Mouse (Mus musculus): ENCODE measurements at regions not wholly inside any gene's neighbourhood (a gene's known extent, or its start where the extent isn't known, plus 50 kb on each side); places are given as distances from the start of the nearest gene placed in this dataset.

DNA sequence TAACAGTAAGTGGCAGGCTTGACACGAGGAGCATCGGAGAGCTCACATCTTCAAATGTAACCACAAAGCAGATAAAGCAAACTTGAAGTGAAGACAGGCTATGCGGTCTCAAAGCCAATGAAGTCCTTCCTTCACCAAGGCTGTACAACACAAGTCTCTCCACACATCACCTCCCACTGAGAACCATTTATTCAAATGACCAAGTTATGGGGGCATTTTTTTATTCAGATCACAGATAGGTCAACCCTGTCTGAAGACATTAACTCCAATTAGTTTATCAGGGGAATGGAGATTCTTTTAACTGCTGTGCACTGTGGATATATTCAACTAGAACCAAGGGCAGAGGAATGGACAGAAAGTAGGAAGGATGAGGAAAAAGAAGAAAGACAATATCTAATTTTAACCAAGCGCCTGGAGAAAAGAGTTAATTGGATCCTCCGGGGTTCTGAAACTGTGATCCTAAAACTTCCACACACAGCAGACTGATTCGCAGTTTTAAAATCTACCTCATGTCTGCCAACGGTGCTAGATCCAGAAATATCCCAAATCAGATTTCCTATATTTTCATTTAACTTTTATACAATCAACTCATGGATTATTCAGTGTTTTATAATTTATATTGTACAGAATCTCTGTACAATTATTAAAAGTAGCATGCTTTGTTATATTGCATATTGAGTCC, 444.8 kb downstream of the Basp1 start:
- no peak for DNase-seq

DNA sequence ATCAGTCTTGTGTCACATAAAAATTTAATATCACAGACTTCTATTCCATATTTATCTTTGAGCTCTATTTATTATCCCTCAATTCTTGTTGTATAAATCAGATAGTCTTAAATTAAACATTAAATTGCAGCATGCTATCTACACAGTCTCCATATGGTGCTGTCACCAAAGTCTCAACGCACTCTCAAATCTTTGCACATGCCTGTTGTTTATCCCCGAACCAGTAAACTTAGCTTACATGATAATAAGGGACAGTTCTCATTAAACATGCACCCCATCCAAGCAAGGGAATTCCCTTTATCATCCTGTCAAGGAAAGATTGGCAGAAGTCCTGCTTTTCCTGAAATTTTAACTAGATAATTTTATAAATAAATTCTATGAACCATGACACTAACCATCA, 483.8 kb downstream of the Basp1 start:
- no peak for DNase-seq

DNA sequence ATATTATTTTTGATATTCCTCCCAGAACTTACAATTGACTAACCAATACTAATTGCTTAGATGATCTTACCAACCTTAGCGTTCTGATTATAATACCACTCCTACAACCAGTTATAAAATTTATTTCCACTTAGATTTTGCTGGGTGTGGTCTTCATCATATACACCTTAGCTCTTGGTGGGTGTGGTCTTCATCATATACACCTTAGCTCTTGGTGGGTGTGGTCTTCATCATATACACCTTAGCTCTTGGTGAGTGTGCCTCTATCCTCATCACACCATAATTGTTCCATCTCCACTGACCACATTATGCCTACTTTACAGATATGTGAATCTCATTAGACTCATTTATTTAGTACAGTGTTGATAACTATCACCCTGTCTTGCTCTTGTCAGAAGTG, 501.7 kb downstream of the Basp1 start:
- no peak for DNase-seq

DNA sequence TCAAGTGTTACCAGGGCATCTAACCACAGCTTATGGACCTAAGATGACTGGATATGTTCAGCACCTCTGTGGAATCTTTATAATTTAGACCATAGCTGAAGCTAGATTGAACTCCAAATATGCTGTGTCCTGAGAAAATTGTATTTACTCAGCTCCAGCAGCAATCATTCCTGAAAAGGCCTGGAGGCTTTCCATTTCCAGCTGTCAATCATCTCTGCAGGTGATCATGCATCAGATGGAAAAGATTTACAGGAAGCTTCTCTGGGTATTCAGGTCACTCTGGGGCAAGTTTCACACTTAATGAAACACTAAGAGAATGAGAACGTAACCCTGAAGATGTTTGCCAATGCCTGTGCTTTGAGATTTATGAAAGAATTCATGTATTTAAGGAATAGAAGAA, 502.1 kb downstream of the Basp1 start:
- no peak for DNase-seq

DNA sequence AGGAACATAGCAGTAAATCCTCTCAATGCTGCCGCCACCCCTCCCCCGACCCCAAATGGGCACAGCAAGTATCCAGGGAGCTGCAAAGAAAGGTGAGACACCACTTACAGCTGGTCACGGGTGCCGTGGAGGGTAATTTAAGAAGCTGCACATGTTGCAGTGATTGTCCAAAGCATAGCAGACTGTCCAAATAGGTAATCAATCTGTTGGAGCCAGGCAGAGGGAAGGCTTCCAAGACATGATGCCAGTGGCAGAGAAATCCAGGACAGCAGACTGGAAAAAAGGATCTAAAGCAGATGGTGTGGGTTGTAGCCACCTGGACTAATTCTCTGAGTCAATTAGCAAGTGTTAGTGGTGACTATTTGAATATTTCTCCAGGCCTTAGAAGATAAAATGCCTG, 506.6 kb downstream of the Basp1 start:
- no peak for DNase-seq

DNA sequence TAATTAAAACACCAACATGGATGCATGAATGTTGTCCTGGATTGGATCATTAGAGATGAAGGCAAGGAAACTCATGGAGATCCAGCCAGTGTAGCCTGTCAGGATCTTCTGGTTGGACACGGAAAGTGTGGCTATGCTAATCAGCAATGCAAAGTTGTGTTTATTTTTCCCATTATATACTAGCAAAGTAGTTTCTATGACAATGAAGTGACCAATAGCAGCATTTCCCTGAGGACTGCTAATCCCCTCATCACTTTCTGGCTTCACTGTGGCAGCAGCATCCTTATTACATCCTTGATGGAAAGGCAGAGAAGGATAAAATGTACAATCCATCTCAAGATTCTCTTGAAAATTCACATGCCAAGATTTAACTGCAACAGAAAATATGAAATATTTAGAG, 534.7 kb downstream of the Basp1 start:
- DNase-seq: no peak

DNA sequence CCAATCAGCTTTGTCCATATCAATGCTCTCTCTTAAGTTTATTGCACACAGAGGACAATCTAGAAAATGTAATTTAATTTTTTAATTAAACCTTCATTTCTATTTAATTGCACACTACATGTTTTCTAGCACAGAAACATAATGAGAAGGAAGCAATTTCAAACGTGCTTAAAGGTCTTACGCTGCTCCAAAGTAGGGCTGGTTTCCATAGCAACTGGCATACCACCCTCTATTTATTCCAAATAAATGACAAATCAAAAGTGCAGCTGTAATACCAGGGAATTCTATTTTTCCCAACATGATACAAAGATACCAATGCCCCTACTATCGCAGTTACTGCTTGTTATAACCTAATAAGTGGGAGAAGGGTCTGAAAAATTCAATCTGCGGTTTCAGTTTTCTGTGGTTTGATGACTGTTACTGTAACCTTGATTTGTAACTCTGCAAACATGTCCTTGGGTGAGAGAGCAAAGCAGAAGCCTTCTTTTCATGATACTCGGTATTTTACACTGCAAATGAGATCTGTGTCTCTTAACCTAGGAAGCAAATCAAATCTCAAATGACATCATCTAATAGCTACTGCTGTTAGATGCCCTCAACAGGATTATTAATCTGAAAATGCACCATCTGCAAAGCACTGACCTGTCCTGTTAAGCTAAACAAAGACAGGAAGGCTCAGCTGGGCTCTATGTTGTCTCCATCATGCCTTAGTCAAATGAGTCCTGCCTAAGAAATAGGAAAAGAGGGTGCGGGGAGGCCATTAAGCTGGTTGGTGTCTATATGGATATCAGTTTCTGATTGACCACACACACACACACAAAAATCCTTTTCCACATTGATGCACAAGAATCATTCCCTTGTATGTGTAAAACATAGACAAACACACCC, 535.6 kb downstream of the Basp1 start:
- DNase-seq: no peak

DNA sequence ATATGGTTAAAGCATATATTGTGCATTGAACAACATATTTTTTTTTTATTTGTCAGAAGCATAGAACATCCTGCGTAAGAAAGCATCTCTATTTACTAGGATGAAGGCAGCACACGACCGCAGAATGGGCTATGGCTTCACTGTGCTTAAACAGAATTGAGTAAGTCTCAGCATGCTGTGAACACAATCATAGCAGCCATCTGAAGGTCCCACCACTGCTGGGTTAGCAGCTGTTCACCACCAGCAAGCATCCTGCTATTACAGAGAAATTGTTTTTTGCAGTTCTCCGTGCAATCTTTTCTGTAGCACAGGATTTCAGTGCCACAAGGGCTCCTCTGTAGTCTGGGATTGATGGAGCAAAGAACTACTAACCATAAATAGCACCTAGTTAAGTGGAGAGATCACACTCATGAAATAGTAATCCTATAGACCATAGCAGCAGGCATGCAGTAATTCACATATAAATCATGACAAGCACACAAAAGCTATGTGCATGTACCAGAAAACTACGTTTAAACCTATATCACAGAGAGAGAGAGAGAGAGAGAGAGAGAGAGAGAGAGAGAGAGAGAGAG, 537.3 kb downstream of the Basp1 start:
- DNase-seq: no peak

DNA sequence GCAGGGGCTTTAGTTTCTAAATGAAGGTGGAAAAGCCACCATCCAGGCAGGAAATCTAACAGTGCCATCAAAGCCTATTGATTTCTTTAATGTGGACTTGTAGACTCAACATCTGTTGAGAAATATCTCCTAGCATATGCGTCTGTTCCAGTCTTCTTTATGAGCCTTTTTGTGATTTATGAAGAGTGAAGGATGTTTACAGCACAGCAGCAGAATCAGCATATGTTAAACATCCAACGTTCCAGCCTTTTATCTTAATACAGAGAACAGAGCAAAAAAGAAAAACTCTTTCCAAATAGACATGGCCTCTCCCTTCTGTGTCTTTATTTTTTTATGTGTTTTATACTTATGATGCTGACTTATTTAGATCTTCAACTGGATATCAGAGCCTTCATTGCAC, 573.3 kb downstream of the Basp1 start:
- no peak for DNase-seq

DNA sequence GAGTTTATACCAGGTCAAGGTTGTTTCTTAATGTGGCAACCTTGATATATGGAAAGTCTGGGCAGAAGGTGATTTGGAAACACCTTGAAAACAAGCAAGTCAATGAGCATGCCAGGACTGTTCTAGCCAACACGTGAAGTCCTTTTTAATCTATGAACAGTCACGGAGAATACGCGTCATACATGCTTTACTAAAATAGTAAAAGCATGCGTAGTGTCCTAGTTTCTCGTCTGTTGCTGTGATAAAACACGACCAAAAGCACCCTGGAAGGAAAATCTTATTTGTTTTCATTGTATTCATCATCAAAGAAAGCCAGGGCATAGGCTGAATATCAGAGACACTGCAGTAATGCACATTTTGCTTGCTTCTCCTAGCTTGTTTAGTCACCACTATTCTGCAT, 575.2 kb downstream of the Basp1 start:
- DNase-seq: no peak

DNA sequence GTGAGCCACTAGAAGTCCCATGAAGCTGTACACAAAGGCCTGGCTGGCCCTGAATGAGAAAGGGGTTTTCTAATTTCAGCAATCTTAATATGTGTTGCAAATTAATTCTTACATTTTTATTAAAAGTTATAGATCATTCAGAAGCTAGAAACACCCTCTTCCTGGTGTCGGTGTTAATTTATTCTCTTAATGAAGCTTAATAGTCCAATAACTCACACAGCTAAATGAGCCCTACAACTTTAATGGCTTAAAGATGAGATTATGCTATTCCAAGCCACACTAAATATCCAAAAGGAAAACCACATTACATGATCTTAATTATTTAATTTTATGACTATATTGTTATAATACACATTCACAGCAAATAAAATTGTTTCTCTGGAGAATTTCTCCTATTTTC, 585.7 kb downstream of the Basp1 start:
- DNase-seq: no peak

DNA sequence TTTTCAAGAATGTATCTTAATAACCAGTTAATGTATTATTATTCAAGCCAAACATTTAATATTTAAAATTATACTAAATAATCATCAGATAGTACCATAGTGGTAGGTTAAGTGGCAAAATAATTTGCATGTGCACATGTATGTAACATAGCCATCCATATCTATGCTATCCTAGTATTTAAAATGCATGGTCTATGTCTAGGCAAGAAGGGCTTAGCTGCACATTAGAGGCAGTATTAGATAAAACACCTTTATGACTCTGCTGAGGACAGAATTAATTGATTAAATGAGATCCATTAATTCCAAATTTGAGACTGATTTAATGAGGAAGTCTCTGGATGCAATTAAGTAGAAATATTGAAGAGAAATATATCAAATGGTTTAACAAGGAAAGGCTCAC, 586.3 kb downstream of the Basp1 start:
- DNase-seq: no peak

DNA sequence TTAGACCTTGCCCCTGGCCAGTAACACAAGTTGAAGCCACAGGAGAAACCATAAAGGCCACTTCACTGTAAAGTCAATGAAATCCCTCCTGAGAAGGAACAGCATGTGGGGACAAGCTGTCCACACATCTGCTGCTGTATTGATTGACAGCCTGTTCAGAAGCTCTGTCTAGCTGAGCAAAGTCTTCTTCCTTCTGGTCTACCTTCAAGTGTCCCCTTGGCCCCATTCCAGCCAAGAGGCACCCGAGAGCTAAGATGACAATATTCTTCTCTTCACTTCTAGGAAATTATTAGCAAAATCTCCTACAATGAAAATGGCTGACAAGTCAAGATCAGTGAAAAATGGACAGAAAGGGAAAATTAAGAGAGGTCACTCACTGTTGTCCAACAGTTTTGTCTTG, 616.7 kb downstream of the Basp1 start:
- no peak for DNase-seq

DNA sequence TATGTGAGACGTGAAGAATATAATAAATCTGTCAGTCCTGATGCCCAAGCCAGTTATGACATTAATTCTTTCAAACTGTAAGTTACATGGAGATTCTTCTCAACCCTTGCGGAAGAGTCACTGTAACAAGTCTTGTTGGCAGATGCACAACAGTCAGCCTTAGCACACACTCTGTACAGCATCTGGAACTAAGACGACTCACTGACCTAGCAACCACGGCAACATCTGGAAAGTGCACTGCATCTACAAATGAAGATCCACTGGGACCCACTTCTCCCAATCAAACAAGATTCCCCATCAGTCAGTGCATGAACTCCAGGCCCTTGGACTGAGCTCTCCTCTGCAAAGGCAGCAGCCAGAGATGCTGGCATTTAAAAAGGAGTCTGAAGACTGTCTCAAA, 620.2 kb downstream of the Basp1 start:
- DNase-seq: no peak

DNA sequence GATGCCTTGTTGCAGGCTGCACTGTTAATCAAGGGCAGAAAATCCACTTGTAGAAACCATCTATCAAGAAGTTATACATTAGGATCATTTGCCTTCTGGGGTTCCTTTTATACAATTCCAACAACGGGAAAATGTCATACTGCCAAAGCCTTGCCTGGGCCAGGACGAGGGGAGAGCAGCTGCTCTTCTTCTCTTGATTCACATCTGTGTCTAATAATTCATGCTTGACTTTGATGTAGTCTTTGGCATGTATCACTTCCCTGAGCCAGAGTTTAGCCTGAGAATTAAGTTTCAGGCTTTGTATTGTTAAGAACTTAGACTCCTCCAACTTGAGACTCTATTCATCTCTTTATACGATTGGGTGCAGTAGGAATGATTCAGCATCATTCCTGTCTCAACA, 627.2 kb downstream of the Basp1 start:
- DNase-seq: no peak

DNA sequence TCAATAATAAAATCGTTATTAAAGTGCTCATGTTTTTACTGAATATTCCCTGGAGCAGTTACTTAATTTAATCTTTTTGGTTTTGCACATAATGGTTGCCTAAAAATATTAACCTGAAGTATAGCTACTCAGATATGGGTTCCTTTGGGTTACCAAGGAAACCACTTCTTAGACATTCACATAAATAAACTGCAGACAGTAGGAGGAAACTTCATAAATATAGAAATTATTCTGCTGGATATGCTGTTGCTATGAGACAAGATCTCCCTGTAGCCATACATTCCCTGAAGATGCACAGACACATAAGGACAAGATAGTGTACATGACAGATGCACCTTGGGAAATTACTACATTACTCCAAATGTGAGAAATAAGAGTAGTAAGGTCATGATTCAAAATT, 635.3 kb downstream of the Basp1 start:
- no peak for DNase-seq

DNA sequence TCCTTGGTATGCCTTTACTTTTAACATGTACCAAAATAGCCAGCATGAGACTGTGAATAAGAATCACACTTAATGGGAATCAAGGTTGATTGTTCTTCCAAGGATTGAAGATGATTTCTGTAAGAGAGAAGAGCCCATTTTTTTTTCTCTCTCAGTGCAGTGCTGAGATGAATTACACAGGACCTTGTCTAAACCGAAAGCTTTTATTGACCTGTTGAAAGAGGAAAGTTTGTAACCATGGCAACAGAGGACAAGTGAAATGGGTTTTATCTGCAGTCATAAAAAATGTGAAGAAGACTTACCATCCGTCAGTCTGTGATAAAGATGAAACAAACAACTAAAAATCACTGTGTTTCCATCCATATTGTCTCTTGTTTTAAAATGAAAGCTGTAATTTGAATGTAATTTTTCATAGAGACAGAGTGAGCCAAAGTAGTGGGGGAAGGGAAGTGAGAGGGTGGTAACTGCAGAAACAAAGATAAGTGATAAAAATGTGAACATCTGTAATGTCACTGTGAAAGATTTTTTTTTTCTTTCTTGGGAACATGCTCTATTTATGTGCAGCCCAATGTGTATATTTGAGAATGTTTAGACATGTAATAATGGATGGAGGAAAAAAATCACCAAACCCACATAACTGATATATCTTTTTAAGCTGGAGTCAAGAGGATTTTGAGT, 661.9 kb downstream of the Basp1 start:
- DNase-seq: no peak

DNA sequence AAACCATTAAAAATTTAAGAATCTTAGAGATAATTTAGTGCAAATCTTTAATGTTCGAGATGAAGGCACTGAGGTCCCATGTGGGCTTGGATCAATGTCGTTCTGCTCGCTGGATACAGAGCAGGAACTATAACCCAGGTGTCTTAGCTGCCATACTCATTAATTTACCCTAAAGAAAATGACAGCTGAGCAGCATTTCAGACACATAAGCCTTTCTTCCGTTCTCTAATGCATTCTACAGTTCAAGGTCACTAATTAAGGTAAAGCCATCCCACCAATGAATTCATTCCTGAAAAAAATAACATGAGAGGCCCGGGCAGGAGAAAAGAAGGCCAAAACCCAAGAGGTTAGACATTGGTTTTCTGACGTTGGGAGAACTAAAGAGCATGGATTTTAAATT, 670.3 kb downstream of the Basp1 start:
- DNase-seq: no peak

DNA sequence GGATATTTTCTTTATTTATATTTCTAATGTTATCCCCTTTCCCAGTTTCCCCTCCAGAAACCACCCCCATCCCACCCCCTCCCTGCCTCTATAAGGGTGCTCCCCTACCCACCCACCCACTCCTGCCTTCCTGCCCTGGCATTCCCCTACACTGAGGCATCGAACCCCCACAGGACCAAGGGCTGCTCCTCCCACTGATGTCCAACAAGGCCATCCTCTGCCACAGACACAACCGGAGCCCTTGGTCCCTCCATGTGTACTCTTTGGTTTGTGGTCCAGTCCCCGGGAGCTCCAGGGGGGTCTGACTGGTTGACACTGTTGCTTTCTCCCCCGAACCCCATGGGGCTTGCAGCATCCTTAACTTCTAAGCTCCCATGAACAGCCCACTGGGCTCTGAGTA, 688.4 kb downstream of the Basp1 start:
- DNase-seq: no peak

DNA sequence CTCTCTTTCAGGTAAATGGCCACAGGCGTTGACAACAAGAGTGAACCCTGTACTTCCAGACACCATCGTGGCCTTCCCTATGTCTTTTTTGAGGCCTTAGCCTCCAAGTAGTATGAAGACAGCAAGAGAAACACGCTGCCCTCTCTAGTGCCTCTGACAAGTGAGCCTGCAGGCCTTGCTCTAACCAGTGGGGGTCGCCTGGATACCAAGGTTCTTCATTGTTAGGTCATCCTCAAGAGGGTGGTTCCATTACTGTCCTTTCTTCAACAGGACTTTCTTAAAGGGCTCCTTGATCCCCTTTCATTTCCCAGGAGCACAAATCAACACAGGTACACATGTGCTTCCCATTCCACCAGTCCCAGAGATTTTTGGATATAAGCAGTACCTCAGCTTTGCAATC, 688.9 kb downstream of the Basp1 start:
- DNase-seq: peak; percentile 12

DNA sequence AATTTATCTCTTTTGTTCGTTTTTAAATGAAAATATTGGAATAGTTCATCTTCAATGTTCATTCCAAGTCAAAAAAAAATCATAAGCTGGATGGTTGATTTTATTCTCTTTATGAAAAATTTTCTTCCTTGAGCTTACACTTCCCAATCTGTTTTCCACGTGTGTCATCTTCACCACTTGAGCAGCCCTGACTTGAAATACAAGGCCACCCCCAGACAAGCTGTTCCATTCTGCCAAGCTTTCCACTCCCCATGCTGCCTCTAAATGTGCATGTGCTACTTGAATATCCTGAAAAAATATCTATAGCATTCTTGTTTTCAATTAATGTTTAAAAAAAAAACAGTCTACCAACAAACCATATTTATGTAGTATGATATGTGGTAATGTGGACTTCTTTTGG, 693.2 kb downstream of the Basp1 start:
- no peak for DNase-seq

DNA sequence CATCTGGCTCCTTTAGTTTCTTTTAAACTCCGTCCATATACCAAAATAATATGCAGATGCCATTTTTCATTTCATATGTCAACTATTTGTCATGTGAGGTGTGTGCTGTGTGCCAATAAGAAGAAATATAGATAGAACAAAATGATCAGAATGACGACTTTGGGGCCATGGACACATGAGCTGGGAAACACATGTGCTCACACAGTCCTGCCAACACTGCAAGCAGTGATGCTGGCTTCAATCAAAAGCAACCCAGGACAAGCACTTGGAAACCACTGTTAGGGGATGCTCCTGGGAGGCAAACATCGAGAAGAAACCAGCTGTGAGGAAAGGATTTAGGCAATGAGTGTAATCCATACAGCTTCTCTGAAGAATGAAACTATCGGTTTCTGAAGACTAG, 731.4 kb downstream of the Basp1 start:
- no peak for DNase-seq

DNA sequence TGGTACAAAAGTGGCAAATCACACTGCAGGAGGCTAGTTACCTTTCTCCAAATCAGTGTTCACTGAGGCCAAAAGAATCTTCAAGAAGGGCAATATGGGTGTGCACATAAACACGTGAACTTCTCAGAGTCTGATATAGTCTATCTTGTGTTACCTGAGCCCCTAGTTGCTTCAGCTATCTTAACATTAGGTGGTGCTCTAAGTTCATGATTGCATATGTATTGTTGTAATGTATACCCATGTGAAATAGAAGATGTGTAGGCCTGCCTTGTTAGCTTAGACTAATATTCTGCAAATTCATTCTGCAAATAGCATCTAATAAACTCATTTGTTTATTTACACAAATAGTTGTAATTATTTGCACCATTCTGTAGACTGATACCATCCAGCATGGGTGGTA, 764.6 kb downstream of the Basp1 start:
- DNase-seq: no peak
